Mouse (Mus musculus) left cerebral cortex, postnatal 4 days (tissue): ENCODE results near the gene Gm49387. TPM values are rescaled to one million over a fixed set of nuclear protein-coding genes. Genes with fewer than 3 reads are reported as not detected.

Experiments
- DNase-seq: peaks from one replicate; pipeline ENCODE4 v3.0.0-alpha.2; 2022
- intact Hi-C: fragments of 180-260 bp; cut with DNase I; formaldehyde crosslinking; loops from one replicate; pipeline ENCODE4 v1.15.1; 2025
- total RNA-seq, 2 experiments: library from RNA; stranded (reverse); gene quantifications; 2 replicates each; pipeline ENCODE4 v1.2.3; 2021

Gene Gm49387
- total RNA-seq, 2 experiments from 2014 or later: not detected

GRCm38 (mm10) chr14:31662555-31663211, 22.0 kb upstream of the Gm49387 start:
- intact Hi-C loops: no loop called here
- peak; percentile 84 for DNase-seq

- DNase-seq: peak; percentile 82
- intact Hi-C loops: no loop called here
Observed at GRCm38 (mm10) chr14:31661671-31662554, 21.2 kb upstream of the Gm49387 start.

- intact Hi-C loops: no loop called here
Observed at GRCm38 (mm10) chr14:31660312-31661093, 19.8 kb upstream of the Gm49387 start.

GRCm38 (mm10) chr14:31659501-31660181, 19.0 kb upstream of the Gm49387 start:
- no peak for DNase-seq
- intact Hi-C loops: loop anchor here (5.0 to 10.0 kb wide), 3 partner anchors 133 to 415 kb away; no protein-coding TSS in a partner anchor

More at GRCm38 (mm10) chr14:31660312-31661093, 19.8 kb upstream of the Gm49387 start:
- DNase-seq: peak; percentile 45

- intact Hi-C loops: loop anchor here (5.0 to 10.0 kb wide), 3 partner anchors 134 to 417 kb away; no protein-coding TSS in a partner anchor
- DNase-seq: peak; percentile 63
Observed at GRCm38 (mm10) chr14:31658126-31658680, 17.5 kb upstream of the Gm49387 start.

GRCm38 (mm10) chr14:31656857-31657645, 16.4 kb upstream of the Gm49387 start:
- DNase-seq: peak; percentile 71
- intact Hi-C loops: loop anchor here (5.0 to 10.0 kb wide), 3 partner anchors 135 to 418 kb away; no protein-coding TSS in a partner anchor

GRCm38 (mm10) chr14:31656386-31656785, 15.7 kb upstream of the Gm49387 start:
- DNase-seq: no peak
- intact Hi-C loops: loop anchor here (5.0 to 10.0 kb wide), 3 partner anchors 136 to 418 kb away; no protein-coding TSS in a partner anchor

- intact Hi-C loops: loop anchor here (5.0 to 10.0 kb wide), 3 partner anchors 137 to 419 kb away; no protein-coding TSS in a partner anchor
- DNase-seq: no peak
Observed at GRCm38 (mm10) chr14:31655406-31655805, 14.7 kb upstream of the Gm49387 start.

- intact Hi-C loops: loop anchor here (5.0 to 10.0 kb wide), 3 partner anchors 137 to 420 kb away; no protein-coding TSS in a partner anchor
- peak; percentile 20 for DNase-seq
Observed at GRCm38 (mm10) chr14:31654816-31655215, 14.1 kb upstream of the Gm49387 start.

GRCm38 (mm10) chr14:31653101-31653875, 12.6 kb upstream of the Gm49387 start:
- no peak for DNase-seq
- intact Hi-C loops: loop anchor here (10.0 kb wide), 2 partner anchors 282 to 422 kb away; no protein-coding TSS in a partner anchor

GRCm38 (mm10) chr14:31652624-31653023, 11.9 kb upstream of the Gm49387 start:
- intact Hi-C loops: loop anchor here (10.0 kb wide), 2 partner anchors 282 to 422 kb away; no protein-coding TSS in a partner anchor
- DNase-seq: no peak

GRCm38 (mm10) chr14:31652106-31652505, 11.4 kb upstream of the Gm49387 start:
- intact Hi-C loops: loop anchor here (10.0 kb wide), 2 partner anchors 283 to 423 kb away; no protein-coding TSS in a partner anchor
- DNase-seq: no peak

GRCm38 (mm10) chr14:31651206-31651605, 10.5 kb upstream of the Gm49387 start:
- intact Hi-C loops: loop anchor here (10.0 kb wide), 2 partner anchors 284 to 424 kb away; no protein-coding TSS in a partner anchor
- DNase-seq: no peak

- DNase-seq: no peak
- intact Hi-C loops: loop anchor here (10.0 kb wide), 2 partner anchors 284 to 424 kb away; no protein-coding TSS in a partner anchor
Observed at GRCm38 (mm10) chr14:31650347-31650746, 9.7 kb upstream of the Gm49387 start.

- no peak for DNase-seq
- intact Hi-C loops: no loop called here
Observed at GRCm38 (mm10) chr14:31647991-31648390, 7.3 kb upstream of the Gm49387 start.

- DNase-seq: no peak
- intact Hi-C loops: no loop called here
Observed at GRCm38 (mm10) chr14:31645920-31646319, 5.2 kb upstream of the Gm49387 start.

- DNase-seq: no peak
- intact Hi-C loops: no loop called here
Observed at GRCm38 (mm10) chr14:31644931-31645547, 4.4 kb upstream of the Gm49387 start.
